Mouse (Mus musculus) C2C12 (cell line): ENCODE data around the gene Gm35549. TPM values are rescaled to one million over a fixed set of nuclear protein-coding genes. Genes with fewer than 3 reads are reported as not detected.
"Not testable (repeated sequence)": the region's sequence is repeated elsewhere in the genome, so short reads cannot be mapped to it uniquely, and the experiment has no call there.

Source experiments
- H3K27me3 ChIP-seq: one replicate; pipeline ENCODE4 v1.6.1; 2011; ENCODE audit not compliant: control insufficient read depth, insufficient read depth, insufficient read length
- H3K36me3 ChIP-seq: one replicate; pipeline ENCODE4 v1.6.1; 2011; ENCODE audit not compliant: control insufficient read depth, insufficient read depth
- H3K4me3 ChIP-seq: one replicate; pipeline ENCODE4 v1.5.1; 2011; ENCODE audit warnings: mild to moderate bottlenecking, control low read depth; ENCODE audit not compliant: poor library complexity, insufficient read depth, severe bottlenecking
- H3K79me2 ChIP-seq: one replicate; pipeline ENCODE4 v1.6.1; 2011; ENCODE audit not compliant: control insufficient read depth, insufficient read depth
- H3K79me3 ChIP-seq: one replicate; pipeline ENCODE4 v1.6.1; 2011; ENCODE audit warnings: low read depth, control low read depth
- H3ac ChIP-seq: one replicate; pipeline ENCODE3; 2011; ENCODE audit warnings: low read depth; ENCODE audit not compliant: control insufficient read depth, insufficient read length
- CEBPB ChIP-seq: IDR thresholded peaks from one replicate; pipeline ENCODE4 v1.6.1; 2011; ENCODE audit warnings: low read depth, mild to moderate bottlenecking, control low read depth, moderate library complexity
- CTCF ChIP-seq: IDR thresholded peaks from one replicate; pipeline ENCODE4 v1.5.1; 2011; ENCODE audit not compliant: control insufficient read depth, insufficient read depth, insufficient read length
- FOSL1 ChIP-seq: IDR thresholded peaks from one replicate; pipeline ENCODE4 v1.8.0; 2011; ENCODE audit warnings: mild to moderate bottlenecking, low read length; ENCODE audit not compliant: poor library complexity, insufficient read depth, severe bottlenecking
- MAX ChIP-seq: IDR thresholded peaks from one replicate; pipeline ENCODE4 v1.6.1; 2011; ENCODE audit warnings: mild to moderate bottlenecking, control low read depth
- MYOD1 ChIP-seq: IDR thresholded peaks from one replicate; pipeline ENCODE4 v1.6.1; 2011; ENCODE audit warnings: low read depth; ENCODE audit not compliant: control insufficient read depth, insufficient read length
- MYOG ChIP-seq: IDR thresholded peaks from one replicate; pipeline ENCODE4 v1.6.1; 2011; ENCODE audit not compliant: control insufficient read depth, insufficient read length; ENCODE audit errors: extremely low read depth
- USF1 ChIP-seq: IDR thresholded peaks from one replicate; pipeline ENCODE4 v1.6.1; 2011; ENCODE audit warnings: low read depth, mild to moderate bottlenecking, control low read depth, moderate library complexity
- polyA plus RNA-seq: library from polyadenylated mRNA; unstranded; fragments of >200 nt; fragmentation: generic; extraction: Trizol; gene quantifications from one replicate; pipeline ENCODE4 v1.2.1, GENCODE M21; 2012; ENCODE audit warnings: missing spikeins

The Gm35549 gene
- polyA plus RNA-seq, 1 experiment, result 0.16 TPM

DNA sequence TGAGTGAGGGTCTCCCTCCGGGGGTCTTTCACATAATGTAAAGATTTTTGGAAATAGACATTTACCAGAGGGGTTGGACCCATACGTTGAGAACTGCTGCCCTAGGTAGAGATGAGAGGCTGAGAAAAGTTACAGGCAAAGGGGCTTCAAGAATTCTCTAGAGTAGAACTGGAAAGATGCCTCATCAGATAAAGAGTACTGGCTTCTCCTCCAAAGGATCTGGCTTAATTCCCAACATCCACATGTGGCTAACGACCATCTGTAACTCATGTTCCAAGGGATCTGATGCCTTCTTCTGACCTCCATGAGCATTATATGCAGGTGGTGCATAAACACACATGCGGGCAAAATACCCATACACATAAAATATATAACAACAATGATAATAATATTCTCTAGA, 11.8 kb upstream of the Gm35549 start:
- Histone ChIP-seq H3K36me3 (peaks cover 82% of the 10 kb centered on the region), H3K27me3 (no peaks in the 10 kb centered on the region), H3K4me3 (no peak overlapping the region), H3K79me2 (peaks cover 10% of the 10 kb centered on the region), H3K79me3 (peaks cover under 1% of the 10 kb centered on the region), H3ac (no peak overlapping the region)
- TF ChIP-seq MYOG (no peak), MYOD1 (no peak), CTCF (no peak), CEBPB (no peak), MAX (no peak), FOSL1 (no peak), USF1 (no peak)

DNA sequence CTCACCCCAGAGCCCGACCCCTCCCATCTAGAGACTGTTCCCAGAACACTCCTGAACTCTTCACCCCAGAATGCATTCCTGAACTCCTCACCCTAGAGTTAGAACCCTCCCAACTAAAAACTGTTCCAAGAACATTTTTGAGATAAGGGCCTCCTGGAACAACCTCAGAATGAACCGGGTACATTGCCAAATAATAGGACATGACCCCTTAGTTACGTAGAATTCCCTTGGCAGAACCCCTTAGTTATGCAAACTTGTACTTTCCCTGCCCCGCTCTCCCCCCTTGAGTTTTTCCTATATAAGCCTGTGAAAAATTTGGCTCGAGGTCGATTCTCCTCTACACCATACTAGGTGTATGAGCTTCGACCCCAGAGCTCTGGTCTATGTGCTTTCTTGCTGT, 11.3 kb upstream of the Gm35549 start:
- not testable (repeated sequence) for H3K79me2 ChIP-seq, H3ac ChIP-seq, H3K27me3 ChIP-seq, H3K79me3 ChIP-seq, H3K4me3 ChIP-seq
- peaks cover 84% of the 10 kb centered on the region for H3K36me3 ChIP-seq

DNA sequence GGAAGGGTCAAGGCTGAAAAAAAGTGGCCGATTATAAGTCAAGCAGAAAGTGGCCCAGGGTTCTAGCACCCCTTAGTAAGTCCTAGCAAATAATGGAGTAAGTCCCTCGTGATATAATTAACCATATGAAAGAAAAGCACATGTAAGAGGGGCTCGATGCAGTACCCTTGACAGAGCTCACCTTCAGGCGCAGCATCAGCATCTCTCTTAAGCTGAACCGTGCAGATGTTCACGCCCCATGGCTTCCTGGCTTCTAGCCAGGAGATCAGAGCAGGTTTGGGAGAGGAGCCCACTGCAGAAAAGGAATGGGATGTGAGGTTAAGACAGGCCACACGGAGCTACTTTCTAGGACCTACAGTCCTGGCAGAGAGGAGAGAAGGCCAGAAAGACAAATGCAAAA, 10.7 kb upstream of the Gm35549 start:
- no peaks in the 10 kb centered on the region for H3K27me3 ChIP-seq
- peaks cover 81% of the 10 kb centered on the region for H3K36me3 ChIP-seq
- no peak overlapping the region for H3K4me3 ChIP-seq
- H3ac ChIP-seq, result no peak overlapping the region
- no peak for TF ChIP-seq CEBPB
- TF ChIP-seq MYOG, result no peak
- TF ChIP-seq CTCF, result no peak
- TF ChIP-seq USF1, result no peak
- no peaks in the 10 kb centered on the region for H3K79me3 ChIP-seq
- H3K79me2 ChIP-seq, result peaks cover 1% of the 10 kb centered on the region

DNA sequence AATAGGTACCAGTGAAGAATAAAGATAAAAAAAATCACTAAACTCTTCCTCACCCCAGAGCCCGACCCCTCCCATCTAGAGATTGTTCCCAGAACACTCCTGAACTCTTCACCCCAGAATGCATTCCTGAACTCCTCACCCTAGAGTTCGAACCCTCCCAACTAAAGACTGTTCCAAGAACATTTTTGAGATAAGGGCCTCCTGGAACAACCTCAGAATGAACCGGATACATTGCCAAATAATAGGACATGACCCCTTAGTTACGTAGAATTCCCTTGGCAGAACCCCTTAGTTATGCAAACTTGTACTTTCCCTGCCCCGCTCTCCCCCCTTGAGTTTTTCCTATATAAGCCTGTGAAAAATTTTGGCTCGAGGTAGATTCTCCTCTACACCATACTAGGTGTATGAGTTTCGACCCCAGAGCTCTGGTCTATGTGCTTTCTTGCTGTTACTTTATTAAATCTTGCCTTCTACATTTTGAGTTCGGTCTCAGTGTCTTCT, 4.0 kb upstream of the Gm35549 start:
- not testable (repeated sequence) for H3K27me3 ChIP-seq, H3K4me3 ChIP-seq, H3K79me2 ChIP-seq, H3K79me3 ChIP-seq, H3ac ChIP-seq
- peaks cover 25% of the 10 kb centered on the region for H3K36me3 ChIP-seq

DNA sequence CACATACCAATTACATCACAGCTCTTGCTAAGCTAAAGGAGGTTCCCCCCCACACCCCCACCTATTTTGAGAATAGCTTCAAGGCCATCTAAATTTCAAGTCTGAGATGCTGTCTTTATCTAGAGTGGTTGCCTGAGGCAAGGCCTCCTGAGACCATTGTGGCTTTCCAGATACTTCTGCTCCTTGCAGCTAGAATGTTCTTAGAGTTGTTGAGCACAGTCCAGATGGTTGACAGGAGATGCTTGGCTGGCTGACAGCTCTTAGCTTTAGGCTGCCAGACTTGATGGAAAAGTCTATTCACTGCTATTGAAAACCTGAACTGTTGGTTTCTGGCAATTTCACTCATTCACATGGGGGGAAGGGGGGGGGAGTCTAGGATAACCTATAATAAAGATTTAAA, 2.3 kb upstream of the Gm35549 start:
- Histone ChIP-seq H3ac (no peak overlapping the region), H3K36me3 (peaks cover 11% of the 10 kb centered on the region), H3K79me3 (no peaks in the 10 kb centered on the region), H3K79me2 (no peaks in the 10 kb centered on the region), H3K4me3 (no peak overlapping the region), H3K27me3 (no peaks in the 10 kb centered on the region)
- TF ChIP-seq MYOG, result no peak
- no peak for TF ChIP-seq CEBPB
- no peak for TF ChIP-seq FOSL1
- TF ChIP-seq MYOD1, result no peak
- TF ChIP-seq USF1, result no peak
- no peak for TF ChIP-seq CTCF
- TF ChIP-seq MAX, result no peak

DNA sequence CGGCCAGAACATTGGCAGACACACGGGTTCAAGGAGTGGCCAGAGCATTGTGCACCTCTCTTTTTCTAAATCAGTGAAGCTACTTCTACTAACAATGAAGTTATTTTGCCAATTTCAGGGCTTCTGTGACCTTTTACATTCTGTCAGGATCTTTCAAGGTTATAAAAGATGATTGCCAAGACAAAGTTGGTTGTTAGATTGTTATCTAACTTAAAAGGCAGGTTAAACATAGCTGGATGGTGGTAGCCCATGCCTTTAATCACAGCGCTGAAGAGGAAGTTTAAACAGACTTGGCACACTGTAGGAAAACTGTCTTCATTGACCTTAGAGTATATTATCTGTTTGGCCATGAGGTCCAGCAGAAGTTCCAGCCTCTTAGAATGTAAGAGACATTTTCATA, 1.8 kb upstream of the Gm35549 start:
- Histone ChIP-seq H3K4me3 (no peak overlapping the region), H3ac (no peak overlapping the region), H3K79me3 (no peaks in the 10 kb centered on the region), H3K79me2 (no peaks in the 10 kb centered on the region), H3K36me3 (peaks cover 6% of the 10 kb centered on the region), H3K27me3 (no peaks in the 10 kb centered on the region)
- TF ChIP-seq MAX, result no peak
- no peak for TF ChIP-seq CTCF
- TF ChIP-seq MYOD1, result no peak

DNA sequence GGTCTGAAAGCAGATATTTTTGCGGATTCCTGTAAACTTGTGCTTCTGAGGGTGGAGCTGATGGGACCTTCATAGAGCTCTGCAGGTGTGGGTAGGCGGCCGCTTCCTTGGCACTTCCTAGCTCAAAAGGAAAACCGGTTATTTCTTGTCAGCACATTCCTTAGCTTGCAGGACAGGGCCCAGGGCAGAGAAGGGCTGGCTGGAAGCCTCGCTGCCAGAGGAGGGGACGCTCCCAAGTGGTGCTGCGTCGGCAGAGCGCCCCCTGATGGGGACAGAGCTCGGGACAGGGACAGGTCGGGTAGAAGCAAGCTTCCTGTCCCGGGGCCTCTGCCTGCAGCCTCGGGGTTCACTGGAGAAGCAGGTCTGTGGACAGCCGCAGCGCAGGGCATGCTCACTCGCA, 6.2 kb downstream of the Gm35549 start:
- Histone ChIP-seq H3K79me3 (no peaks in the 10 kb centered on the region), H3K4me3 (no peak overlapping the region), H3K36me3 (no peaks in the 10 kb centered on the region), H3K79me2 (no peaks in the 10 kb centered on the region), H3ac (no peak overlapping the region), H3K27me3 (no peaks in the 10 kb centered on the region)
- TF ChIP-seq FOSL1, result no peak
- TF ChIP-seq MYOD1, result no peak
- no peak for TF ChIP-seq CEBPB
- no peak for TF ChIP-seq MAX
- TF ChIP-seq USF1, result no peak
- no peak for TF ChIP-seq CTCF
- TF ChIP-seq MYOG, result no peak
